Mouse (Mus musculus): Measurements from ENCODE around the gene Tubgcp3. TPM values are rescaled to one million over a fixed set of nuclear protein-coding genes. Genes with fewer than 3 reads are reported as not detected.

The Tubgcp3 gene
- total and polyA plus RNA-seq, 3 experiments, result 29.7 to 48.7 (median 33.4) TPM

DNA sequence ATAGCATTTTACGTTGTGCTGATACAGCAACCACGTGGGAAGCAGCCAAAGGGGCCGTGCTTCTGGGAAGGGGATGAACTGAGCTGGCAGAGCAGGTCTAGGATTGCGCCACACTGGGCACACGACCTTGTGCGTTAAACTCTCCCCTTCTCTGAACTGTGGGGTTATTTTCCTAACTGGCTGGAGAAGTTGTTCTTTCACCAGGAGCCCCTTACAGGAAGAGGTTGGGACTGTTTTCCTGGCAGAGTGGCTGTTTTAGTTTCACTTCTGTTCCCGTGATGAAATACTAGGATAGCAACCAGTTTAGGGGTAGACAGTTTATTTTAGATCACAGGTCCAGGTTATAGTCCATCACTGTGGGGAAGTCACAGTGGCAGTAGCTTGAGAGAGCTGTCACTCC is 39.6 kb upstream of the Tubgcp3 start:
- no peak overlapping the region for H3K27ac ChIP-seq (ENCODE audit: insufficient read depth, low read depth)
- H3K4me1 ChIP-seq (ENCODE audit: control insufficient read depth in 1 of 2, insufficient read depth in 2 of 2), result no peaks in the 10 kb centered on the region
- DNase-seq (ENCODE audit: extremely low read depth), result no peak
- in situ Hi-C loops (cut with MboI; ENCODE audit: low pct_ligation_motif_present, low pct_unique_long_range_greater_than_20kb, low sequenced_read_pairs), result no loop called here
- no peak overlapping the region for H3K4me3 ChIP-seq (replicated peaks in 1 of 3; ENCODE audit: low read depth in 2 of 3, low read length in 2 of 3, poor library complexity in 1 of 3)
- peaks cover 11% of the 10 kb centered on the region for H3K9me3 ChIP-seq (replicated peaks; ENCODE audit: low read length)
- H3K4me2 ChIP-seq (ENCODE audit: insufficient read depth, low read depth, poor library complexity, severe bottlenecking), result no peak overlapping the region
- no peaks in the 10 kb centered on the region for H3K79me2 ChIP-seq (replicated peaks; ENCODE audit: control insufficient read depth, extremely low read depth, insufficient read depth, poor library complexity, severe bottlenecking)
- peaks cover 89% of the 10 kb centered on the region for H3K27me3 ChIP-seq (replicated peaks)
- TF ChIP-seq UBTF (IDR thresholded peaks at IDR 0.05; ENCODE audit: low read depth, low read length), result no peak
- TF ChIP-seq NELFE (IDR thresholded peaks at IDR 0.05; ENCODE audit: low read depth, low read length), result no peak
- TF ChIP-seq MAZ (IDR thresholded peaks at IDR 0.05; ENCODE audit: low read depth, low read length), result no peak
- no peak for TF ChIP-seq CHD1 (IDR thresholded peaks at IDR 0.05; ENCODE audit: low read depth, low read length)
- no peak for TF ChIP-seq MYC (IDR thresholded peaks at IDR 0.05; ENCODE audit: low read depth, low read length)
- TF ChIP-seq HCFC1 (IDR thresholded peaks at IDR 0.05; ENCODE audit: low read depth, low read length), result no peak
- dilution Hi-C loops (cut with MboI; ENCODE audit: extremely low pct_ligation_motif_present, extremely low pct_unique_long_range_greater_than_20kb, low sequenced_read_pairs), result no loop called here
- H3K9ac ChIP-seq (ENCODE audit: insufficient read depth, low read depth), result no peak overlapping the region
- no peaks in the 10 kb centered on the region for H3K36me3 ChIP-seq (replicated peaks in 1 of 2; ENCODE audit: control insufficient read depth in 1 of 2, insufficient read depth in 1 of 2, low read length in 1 of 2)

- dilution Hi-C loops (cut with MboI; ENCODE audit: extremely low pct_ligation_motif_present, extremely low pct_unique_long_range_greater_than_20kb, low sequenced_read_pairs), result no loop called here
Observed at GRCm38 (mm10) chr8:12703597-12703996, 31.5 kb upstream of the Tubgcp3 start.

DNA sequence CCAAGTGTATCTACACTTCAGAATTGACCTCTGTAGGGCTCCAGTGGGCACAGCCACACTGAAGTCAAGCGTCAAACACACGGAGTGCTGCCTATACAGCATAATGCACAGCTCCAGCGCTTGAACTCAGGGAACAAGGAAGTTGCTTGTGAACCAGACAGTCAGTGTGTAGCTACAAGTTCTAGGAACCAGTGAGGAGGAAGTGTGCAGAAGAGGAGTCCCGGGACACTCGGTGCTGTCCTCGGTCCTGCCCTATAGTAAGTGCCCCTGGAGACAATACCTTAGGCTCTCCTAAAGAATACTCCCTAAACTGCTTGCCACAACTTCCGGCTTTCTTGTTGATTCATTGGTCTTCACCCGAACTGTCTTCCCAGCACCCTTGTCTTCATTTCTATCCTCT is 30.2 kb upstream of the Tubgcp3 start:
- in situ Hi-C loops (cut with MboI; ENCODE audit: low pct_ligation_motif_present, low pct_unique_long_range_greater_than_20kb, low sequenced_read_pairs) (no loop called here), dilution Hi-C loops (cut with MboI; ENCODE audit: extremely low pct_ligation_motif_present, extremely low pct_unique_long_range_greater_than_20kb, low sequenced_read_pairs) (no loop called here)
- H3K9me3 ChIP-seq (replicated peaks; ENCODE audit: low read length), result peaks cover 5% of the 10 kb centered on the region
- H3K9ac ChIP-seq (ENCODE audit: insufficient read depth, low read depth), result no peak overlapping the region
- no peak overlapping the region for H3K27ac ChIP-seq (ENCODE audit: insufficient read depth, low read depth)
- H3K4me2 ChIP-seq (ENCODE audit: insufficient read depth, low read depth, poor library complexity, severe bottlenecking), result no peak overlapping the region
- no peaks in the 10 kb centered on the region for H3K4me1 ChIP-seq (ENCODE audit: control insufficient read depth in 1 of 2, insufficient read depth in 2 of 2)
- DNase-seq (ENCODE audit: extremely low read depth), result no peak
- H3K4me3 ChIP-seq (replicated peaks in 1 of 3; ENCODE audit: low read depth in 2 of 3, low read length in 2 of 3, poor library complexity in 1 of 3), result no peak overlapping the region
- H3K36me3 ChIP-seq (replicated peaks in 1 of 2; ENCODE audit: control insufficient read depth in 1 of 2, insufficient read depth in 1 of 2, low read length in 1 of 2), result no peaks in the 10 kb centered on the region
- H3K79me2 ChIP-seq (replicated peaks; ENCODE audit: control insufficient read depth, extremely low read depth, insufficient read depth, poor library complexity, severe bottlenecking), result no peaks in the 10 kb centered on the region
- peaks cover 87% of the 10 kb centered on the region for H3K27me3 ChIP-seq (replicated peaks)
- TF ChIP-seq BHLHE40 (IDR thresholded peaks at IDR 0.05; ENCODE audit: low read depth, low read length), result no peak
- TF ChIP-seq JUN (IDR thresholded peaks at IDR 0.05; ENCODE audit: insufficient read depth, low read depth, low read length), result no peak
- TF ChIP-seq SMC3 (IDR thresholded peaks at IDR 0.05; ENCODE audit: low read depth, low read length), result no peak
- TF ChIP-seq ZMIZ1 (IDR thresholded peaks at IDR 0.05; ENCODE audit: low read depth, low read length), result no peak
- TF ChIP-seq E2F4 (IDR thresholded peaks at IDR 0.05; ENCODE audit: insufficient replicate concordance, low read depth, low read length), result no peak
- TF ChIP-seq ZNF384 (IDR thresholded peaks at IDR 0.05; ENCODE audit: low read depth, low read length), result no peak
- TF ChIP-seq ZKSCAN1 (IDR thresholded peaks at IDR 0.05; ENCODE audit: borderline replicate concordance, low read depth, low read length), result no peak
- no peak for TF ChIP-seq PAX5 (IDR thresholded peaks at IDR 0.05; ENCODE audit: low read length)
- no peak for TF ChIP-seq MAFK (IDR thresholded peaks at IDR 0.05; ENCODE audit: insufficient replicate concordance, low read length)
- TF ChIP-seq NELFE (IDR thresholded peaks at IDR 0.05; ENCODE audit: low read depth, low read length), result no peak
- no peak for TF ChIP-seq MAX (IDR thresholded peaks at IDR 0.05; ENCODE audit: low read length)
- TF ChIP-seq RCOR1 (conservative IDR thresholded peaks at IDR 0.05; ENCODE audit: low read depth, low read length), result no peak
- no peak for TF ChIP-seq UBTF (IDR thresholded peaks at IDR 0.05; ENCODE audit: low read depth, low read length)

More at GRCm38 (mm10) chr8:12703597-12703996, 31.5 kb upstream of the Tubgcp3 start:
- peaks cover 89% of the 10 kb centered on the region for H3K27me3 ChIP-seq (replicated peaks)
- H3K27ac ChIP-seq (ENCODE audit: insufficient read depth, low read depth), result no peak overlapping the region
- DNase-seq (ENCODE audit: extremely low read depth), result no peak
- no peaks in the 10 kb centered on the region for H3K4me1 ChIP-seq (ENCODE audit: control insufficient read depth in 1 of 2, insufficient read depth in 2 of 2)
- TF ChIP-seq ETS1 (conservative IDR thresholded peaks at IDR 0.05; ENCODE audit: low read depth, low read length) (no peak), ZC3H11A (IDR thresholded peaks at IDR 0.05; ENCODE audit: low read depth, low read length) (no peak), JUND (conservative IDR thresholded peaks at IDR 0.05; ENCODE audit: low read depth, low read length) (no peak), CHD2 (IDR thresholded peaks at IDR 0.05; ENCODE audit: low read length) (no peak), USF1 (IDR thresholded peaks at IDR 0.05; ENCODE audit: low read depth, low read length) (no peak), MAZ (IDR thresholded peaks at IDR 0.05; ENCODE audit: low read depth, low read length) (no peak), RCOR1 (conservative IDR thresholded peaks at IDR 0.05; ENCODE audit: low read depth, low read length) (no peak), EP300 (IDR thresholded peaks at IDR 0.05; ENCODE audit: low read length) (no peak), SMC3 (IDR thresholded peaks at IDR 0.05; ENCODE audit: low read depth, low read length) (no peak), ELF1 (IDR thresholded peaks at IDR 0.05; ENCODE audit: low read depth, low read length) (no peak), CTCF (conservative IDR thresholded peaks at IDR 0.05 in 1 of 2, IDR thresholded peaks at IDR 0.05 in 1 of 2; ENCODE audit: low read depth in 2 of 2, low read length in 2 of 2) (no peak), JUN (IDR thresholded peaks at IDR 0.05; ENCODE audit: insufficient read depth, low read depth, low read length) (no peak)
- H3K4me3 ChIP-seq (replicated peaks in 1 of 3; ENCODE audit: low read depth in 2 of 3, low read length in 2 of 3, poor library complexity in 1 of 3), result no peak overlapping the region
- H3K36me3 ChIP-seq (replicated peaks in 1 of 2; ENCODE audit: control insufficient read depth in 1 of 2, insufficient read depth in 1 of 2, low read length in 1 of 2), result no peaks in the 10 kb centered on the region
- H3K9me3 ChIP-seq (replicated peaks; ENCODE audit: low read length), result peaks cover 6% of the 10 kb centered on the region
- H3K9ac ChIP-seq (ENCODE audit: insufficient read depth, low read depth), result no peak overlapping the region
- in situ Hi-C loops (cut with MboI; ENCODE audit: low pct_ligation_motif_present, low pct_unique_long_range_greater_than_20kb, low sequenced_read_pairs), result no loop called here
- H3K4me2 ChIP-seq (ENCODE audit: insufficient read depth, low read depth, poor library complexity, severe bottlenecking), result no peak overlapping the region
- no peaks in the 10 kb centered on the region for H3K79me2 ChIP-seq (replicated peaks; ENCODE audit: control insufficient read depth, extremely low read depth, insufficient read depth, poor library complexity, severe bottlenecking)

Data from CH12.LX (cell line).